Mouse (Mus musculus) lung, postnatal 0 days (tissue): Measurements from ENCODE around the gene Pmpca. TPM values are rescaled to one million over a fixed set of nuclear protein-coding genes. Genes with fewer than 3 reads are reported as not detected.

Source experiments
- ATAC-seq: fragments of 200-750 bp; cut with Nextera tagmentation; 2 replicates; pipeline ENCODE4 v1.8.0; 2017; ENCODE audit warnings: moderate library complexity
- DNase-seq: peaks from one replicate; pipeline ENCODE4 v3.0.0-alpha.2; 2016; ENCODE audit warnings: low spot score
- H3K27ac ChIP-seq: fragments of 300-500 bp; sonication (generic); 2 replicates; pipeline ENCODE4 v1.5.1; 2014; ENCODE audit warnings: antibody characterized with exemption, mild to moderate bottlenecking, low read length, mixed read lengths
- H3K27me3 ChIP-seq: fragments of 300-500 bp; sonication (generic); replicated peaks from 2 replicates; pipeline ENCODE4 v1.6.1; 2014; ENCODE audit warnings: low read length, mixed read lengths; ENCODE audit not compliant: insufficient read depth
- H3K36me3 ChIP-seq: fragments of 300-500 bp; sonication (generic); 2 replicates; pipeline ENCODE4 v1.6.1; 2014; ENCODE audit warnings: low read length, mixed read lengths; ENCODE audit not compliant: insufficient read depth
- H3K4me1 ChIP-seq: fragments of 300-500 bp; sonication (generic); 2 replicates; pipeline ENCODE4 v1.6.1; 2014; ENCODE audit warnings: antibody characterized with exemption, low read depth, low read length, mixed read lengths; ENCODE audit not compliant: insufficient read depth
- H3K4me2 ChIP-seq: fragments of 300-500 bp; sonication (generic); replicated peaks from 2 replicates; pipeline ENCODE4 v1.6.1; 2014; ENCODE audit warnings: low read depth, mild to moderate bottlenecking, low read length, moderate library complexity, mixed read lengths
- H3K4me3 ChIP-seq: fragments of 300-500 bp; sonication (generic); 2 replicates; pipeline ENCODE4 v1.5.1; 2014; ENCODE audit warnings: low read depth, low read length
- H3K9ac ChIP-seq: fragments of 300-500 bp; sonication (generic); replicated peaks from 2 replicates; pipeline ENCODE4 v1.6.1; 2014; ENCODE audit warnings: low read depth, mild to moderate bottlenecking
- H3K9me3 ChIP-seq: fragments of 300-500 bp; sonication (generic); 2 replicates; pipeline ENCODE4 v1.6.1; 2016; ENCODE audit warnings: low read length, mixed read lengths
- CTCF ChIP-seq: IDR thresholded peaks from 2 replicates; pipeline ENCODE4 v1.5.1; 2016; ENCODE audit warnings: antibody characterized with exemption, mild to moderate bottlenecking
- EP300 ChIP-seq: IDR thresholded peaks from 2 replicates; pipeline ENCODE4 v1.6.1; 2016; ENCODE audit warnings: antibody characterized with exemption, mild to moderate bottlenecking, control low read depth
- WGBS: fragments of 180-500 bp; shearing (Covaris S2); extraction: QIAGEN DNeasy Blood & Tissue Kit; methylation state at CpG from one replicate; pipeline ENCODE4 v1.1.7; 2014; 5-methylcytosine and 5-hydroxymethylcytosine counted together
- polyA plus RNA-seq: library from polyadenylated mRNA; unstranded; fragments of >200 nt; fragmentation: Nextera tagmentation; extraction: Ambion mirVana; gene quantifications from 2 replicates; pipeline ENCODE4 v1.2.1, GENCODE M21; 2015

Gene Pmpca
- polyA plus RNA-seq, 1 experiment from 2014 or later: 39.0 TPM

DNA sequence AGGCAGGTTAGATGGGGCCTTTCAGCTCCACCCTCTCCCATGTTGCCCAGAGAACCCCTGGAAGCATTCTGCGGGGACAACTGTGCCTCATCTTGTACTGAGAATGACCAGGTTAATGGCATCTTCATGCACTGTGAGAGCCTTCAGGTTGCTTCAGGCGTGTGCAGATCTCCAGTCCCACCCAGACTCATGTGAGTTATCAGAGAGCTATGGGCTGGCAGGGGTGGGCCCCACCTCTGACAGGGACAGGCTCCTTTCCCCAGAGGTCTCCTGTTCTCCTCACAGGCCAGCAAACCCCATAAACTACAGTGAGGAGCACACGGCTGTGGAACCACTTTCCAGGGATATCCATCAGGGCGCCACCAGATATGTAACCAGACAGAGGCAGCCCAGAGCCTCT, 11.9 kb downstream of the Pmpca start:
- H3K9me3 ChIP-seq: no peaks in the 10 kb centered on the region
- no peak for TF ChIP-seq CTCF
- TF ChIP-seq EP300: no peak
- ATAC-seq: no peak
- no peaks in the 10 kb centered on the region for H3K27me3 ChIP-seq
- peaks cover 46% of the 10 kb centered on the region for H3K36me3 ChIP-seq
- no peaks in the 10 kb centered on the region for H3K4me1 ChIP-seq
- H3K4me2 ChIP-seq: no peak overlapping the region
- no peak overlapping the region for H3K9ac ChIP-seq
- no peak overlapping the region for H3K27ac ChIP-seq
- H3K4me3 ChIP-seq: no peak overlapping the region
- no peak for DNase-seq
- WGBS: 91% methylated on average over 4 of the region's 4 CpGs

DNA sequence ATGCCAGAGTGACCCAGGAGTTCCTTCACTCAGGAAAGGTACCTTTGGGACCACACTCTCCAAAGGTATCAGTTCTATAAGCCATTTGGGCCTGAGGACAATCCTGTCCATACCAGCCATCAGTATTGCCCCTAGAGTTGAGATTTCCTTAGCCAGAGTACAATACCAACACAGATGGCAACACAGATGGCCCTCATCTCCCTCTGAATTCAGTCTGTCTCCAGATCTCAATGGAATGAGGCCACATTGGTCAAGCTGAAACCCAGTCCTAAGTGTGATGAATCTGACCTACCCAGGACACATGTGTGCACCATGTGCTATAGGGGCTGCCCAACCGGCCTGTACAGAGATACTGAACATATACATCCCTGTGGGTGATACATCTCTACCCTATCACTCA, 13.1 kb downstream of the Pmpca start:
- ATAC-seq: no peak
- TF ChIP-seq CTCF (no peak), EP300 (no peak)
- Histone ChIP-seq H3K4me2 (no peak overlapping the region), H3K9ac (no peak overlapping the region), H3K4me1 (no peaks in the 10 kb centered on the region), H3K4me3 (no peak overlapping the region), H3K27me3 (no peaks in the 10 kb centered on the region), H3K36me3 (peaks cover 33% of the 10 kb centered on the region), H3K27ac (no peak overlapping the region), H3K9me3 (no peaks in the 10 kb centered on the region)
- DNase-seq: no peak
- WGBS: 86% methylated on average over 1 of the region's 1 CpGs

DNA sequence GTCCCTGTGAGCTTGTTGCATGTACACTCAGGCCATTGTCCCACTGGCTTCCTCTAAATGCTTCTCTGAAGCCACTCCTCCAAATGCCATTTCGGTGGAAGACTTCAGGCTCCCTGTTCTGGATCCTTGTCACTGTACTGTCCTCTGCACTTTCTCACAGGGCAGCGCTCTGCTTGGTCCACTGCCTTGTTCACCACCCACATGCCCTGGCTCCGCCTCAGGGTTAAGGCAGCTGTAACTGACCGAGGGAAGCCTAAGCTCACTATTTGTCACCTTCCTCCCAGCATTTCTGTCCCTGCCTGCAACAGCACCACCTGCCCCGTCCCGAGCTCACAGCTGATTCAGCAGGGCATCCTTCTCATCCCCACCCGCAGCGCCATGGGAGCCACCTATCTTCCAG, 14.2 kb downstream of the Pmpca start:
- ATAC-seq: no peak

DNA sequence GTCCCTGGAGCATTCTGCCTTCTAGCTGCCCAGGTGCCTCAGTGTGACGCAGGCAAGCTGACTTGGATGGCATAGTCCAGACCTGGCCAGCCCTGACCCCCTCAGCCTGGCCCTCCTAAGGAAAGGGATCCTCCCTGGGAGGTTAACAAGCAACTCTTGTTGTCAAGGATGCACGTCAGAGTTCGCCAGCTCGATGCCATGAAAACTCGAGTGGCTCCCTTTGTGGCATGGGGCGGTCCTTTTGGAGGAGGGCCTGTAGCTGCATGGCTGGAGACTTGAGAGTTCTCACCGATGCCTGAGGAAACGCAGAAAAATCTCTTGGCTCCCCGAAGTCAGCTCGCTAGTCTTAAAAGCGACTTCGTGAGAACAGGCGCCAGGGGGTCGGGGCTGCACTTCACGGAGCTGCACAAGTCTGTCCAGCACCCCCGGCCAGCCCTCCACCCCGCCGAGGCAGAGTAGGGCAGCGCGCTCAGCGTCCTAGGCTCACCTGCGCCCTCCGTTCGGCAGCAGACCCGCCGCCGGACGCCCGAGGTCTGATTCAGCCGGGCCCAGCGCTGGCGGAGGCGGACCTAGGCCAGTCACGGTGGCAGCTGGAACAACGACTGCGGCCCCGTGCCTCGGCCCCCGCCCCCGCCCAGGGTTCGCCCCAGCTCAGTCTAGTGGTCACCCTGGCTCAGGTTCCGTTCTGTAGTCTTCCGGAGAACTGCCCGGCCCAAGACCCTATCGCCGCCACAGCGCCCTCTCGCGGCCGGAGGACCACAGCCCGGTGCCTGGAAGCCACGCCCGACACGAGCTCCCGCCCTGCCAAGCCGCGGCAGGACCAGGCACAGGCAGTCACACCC, 19.6 kb downstream of the Pmpca start, which contains the start of gene Inpp5e:
Gene Inpp5e, minus strand, starts transcription at position 689 of the 842 bp plus-strand sequence.
- ATAC-seq: peak; percentile 96
- Histone ChIP-seq H3K36me3 (peaks cover 15% of the 10 kb centered on the region; the same call in 1 of the 2 replicates), H3K9ac (peak within 1 kb of the TSS; percentile 78), H3K9me3 (no peaks in the 10 kb centered on the region), H3K4me3 (peak within 1 kb of the TSS; percentile 85), H3K27me3 (no peaks in the 10 kb centered on the region), H3K4me2 (peak within 1 kb of the TSS; percentile 79), H3K27ac (peak within 1 kb of the TSS; percentile 85), H3K4me1 (peaks cover 11% of the 10 kb centered on the region; the same call in 1 of the 2 replicates)
- under 1% methylated on average over 48 of the region's 57 CpGs for WGBS
- peak; percentile 97 for DNase-seq
- peak; percentile 98 for TF ChIP-seq CTCF
- TF ChIP-seq EP300: no peak

More for the DNA sequence above, 14.2 kb downstream of the Pmpca start:
- H3K36me3 ChIP-seq: peaks cover 26% of the 10 kb centered on the region
- H3K4me3 ChIP-seq: no peak overlapping the region
- TF ChIP-seq EP300 (no peak), CTCF (no peak)
- H3K27me3 ChIP-seq: no peaks in the 10 kb centered on the region
- H3K4me1 ChIP-seq: peaks cover 8% of the 10 kb centered on the region; the same call in 1 of the 2 replicates
- WGBS: 77% methylated on average over 8 of the region's 8 CpGs
- H3K27ac ChIP-seq: no peak overlapping the region
- no peak overlapping the region for H3K9ac ChIP-seq
- no peaks in the 10 kb centered on the region for H3K9me3 ChIP-seq
- no peak for DNase-seq
- H3K4me2 ChIP-seq: no peak overlapping the region

DNA sequence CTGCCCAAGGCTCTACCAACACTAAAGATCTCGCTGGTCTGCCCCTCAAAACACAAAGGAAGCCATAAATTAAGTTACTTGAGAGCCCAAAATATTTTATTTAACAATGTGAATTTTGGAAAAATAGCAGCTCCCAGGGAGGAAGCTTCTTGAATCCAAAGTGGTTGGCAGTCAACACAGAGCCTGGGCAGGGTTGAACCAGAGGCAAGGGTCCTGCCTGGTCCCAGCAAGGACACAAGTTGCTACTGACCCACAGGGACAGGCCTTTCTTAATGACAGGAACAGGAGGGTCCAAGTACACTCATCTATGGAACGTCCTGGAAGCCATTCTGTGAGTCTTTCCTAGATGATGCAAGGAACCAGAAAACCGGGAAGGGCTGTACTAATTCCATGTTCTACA, 20.2 kb downstream of the Pmpca start:
- ATAC-seq: no peak
- H3K9ac ChIP-seq: peak overlapping the region; percentile 78; the same call in 1 of the 2 replicates
- H3K4me1 ChIP-seq: peaks cover 11% of the 10 kb centered on the region; the same call in 1 of the 2 replicates
- H3K4me3 ChIP-seq: peak overlapping the region; percentile 85; the same call in 1 of the 2 replicates
- H3K27ac ChIP-seq: 0 out of 2 replicates have a peak overlapping the region, but pooled peaks have one; percentile 85
- 58% methylated on average over 3 of the region's 3 CpGs for WGBS
- TF ChIP-seq CTCF: no peak
- no peak for TF ChIP-seq EP300
- peaks cover 15% of the 10 kb centered on the region; the same call in 1 of the 2 replicates for H3K36me3 ChIP-seq
- no peaks in the 10 kb centered on the region for H3K9me3 ChIP-seq
- H3K4me2 ChIP-seq: peak overlapping the region; percentile 79
- DNase-seq: no peak
- no peaks in the 10 kb centered on the region for H3K27me3 ChIP-seq

DNA sequence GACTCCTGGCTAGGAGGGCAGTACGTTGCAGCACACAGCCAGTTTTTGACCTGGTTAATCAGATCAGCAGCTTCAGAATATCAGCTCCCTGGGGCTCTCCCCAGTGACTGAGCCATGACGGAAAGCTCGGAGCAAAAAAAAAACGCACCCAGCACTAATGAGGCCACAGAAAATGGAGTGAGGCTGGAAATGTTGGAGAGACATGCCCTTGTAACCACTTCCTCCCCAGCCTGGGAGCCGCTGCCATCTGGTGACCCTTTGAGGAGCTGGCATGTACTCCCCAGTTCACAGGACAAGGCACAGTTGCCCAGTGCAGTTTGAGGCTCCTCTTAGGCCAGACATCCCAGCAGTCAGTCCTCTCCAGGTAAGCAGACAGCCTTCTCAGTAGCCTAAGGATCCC, 21.0 kb downstream of the Pmpca start:
- WGBS: 76% methylated on average over 5 of the region's 5 CpGs
- H3K36me3 ChIP-seq: peaks cover 15% of the 10 kb centered on the region; the same call in 1 of the 2 replicates

More for the DNA sequence above, 21.0 kb downstream of the Pmpca start:
- ATAC-seq: no peak
- H3K4me3 ChIP-seq: no peak overlapping the region
- no peak for DNase-seq
- TF ChIP-seq CTCF (peak; percentile 8; the same call in 1 of the 2 replicates), EP300 (no peak)
- H3K9me3 ChIP-seq: no peaks in the 10 kb centered on the region
- no peaks in the 10 kb centered on the region for H3K27me3 ChIP-seq
- no peak overlapping the region for H3K4me2 ChIP-seq
- peaks cover 11% of the 10 kb centered on the region; the same call in 1 of the 2 replicates for H3K4me1 ChIP-seq
- no peak overlapping the region for H3K9ac ChIP-seq
- H3K27ac ChIP-seq: no peak overlapping the region
